Mouse (Mus musculus) lung, adult 18-20 months (tissue): Measurements from ENCODE around the gene Mrpl33.
"Not testable (repeated sequence)": the region's sequence is repeated elsewhere in the genome, so short reads cannot be mapped to it uniquely, and the experiment has no call there.

ENCODE experiments used
- DNase-seq, 2 experiments: peaks; one replicate each; pipeline ENCODE4 v3.0.0; 2022; ENCODE audit warnings: mixed read lengths in 2 of 2

Gene Mrpl33

DNA sequence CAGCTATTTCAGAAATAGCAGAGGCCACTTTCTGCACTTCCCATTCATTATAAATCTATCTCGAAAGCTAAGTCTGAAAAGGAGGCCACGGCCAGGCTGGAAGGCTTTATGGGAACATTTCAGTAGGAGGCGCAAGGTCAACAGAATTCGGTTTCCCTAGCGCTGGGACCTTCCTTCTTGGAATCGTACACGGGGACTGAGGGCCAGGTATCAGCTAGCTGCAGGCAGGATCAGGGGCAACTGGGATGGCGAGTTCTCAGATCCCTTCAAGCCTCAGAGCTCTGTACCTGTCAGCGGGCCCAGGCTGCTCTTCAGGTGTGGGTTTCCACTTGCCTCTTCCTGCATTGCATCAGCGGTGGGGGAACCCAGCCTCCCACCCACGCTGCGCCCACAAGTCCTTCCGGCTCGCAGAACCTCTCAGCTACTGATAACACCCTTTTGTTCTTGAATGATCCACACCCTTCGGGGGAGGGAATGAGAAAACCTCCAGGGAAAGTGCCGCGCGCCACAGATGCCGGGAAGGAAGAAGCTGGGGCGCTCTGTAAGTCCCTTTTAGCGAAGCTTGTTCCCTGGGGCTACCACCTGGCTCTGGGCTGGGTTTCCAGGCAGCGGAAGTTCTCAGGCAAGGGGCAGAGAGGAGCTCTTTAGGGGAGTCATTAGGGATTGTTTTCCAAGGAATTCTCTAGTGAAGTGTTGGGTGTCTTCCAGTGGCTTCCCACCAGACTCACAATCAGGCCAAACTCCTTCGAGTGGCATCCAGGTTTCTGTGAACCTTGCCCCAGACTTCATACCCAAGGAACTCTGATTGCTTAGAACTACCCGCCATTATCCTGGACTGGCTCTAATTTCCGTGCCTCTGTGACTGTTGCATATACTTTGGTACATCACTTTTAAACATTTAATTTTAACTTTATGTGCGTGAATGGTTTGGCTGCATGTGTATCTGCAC lies at the start of gene Mrpl33:
Mrpl33 (plus strand) TSS at position 455 of the 949 bp plus-strand sequence.
- peak; percentile 74 to 85 for DNase-seq

- no peak for DNase-seq
Observed at GRCm38 (mm10) chr5:31559401-31559800, 37.3 kb upstream of the Mrpl33 start.

- DNase-seq, result no peak
Observed at GRCm38 (mm10) chr5:31560352-31560751, 36.4 kb upstream of the Mrpl33 start.

DNA sequence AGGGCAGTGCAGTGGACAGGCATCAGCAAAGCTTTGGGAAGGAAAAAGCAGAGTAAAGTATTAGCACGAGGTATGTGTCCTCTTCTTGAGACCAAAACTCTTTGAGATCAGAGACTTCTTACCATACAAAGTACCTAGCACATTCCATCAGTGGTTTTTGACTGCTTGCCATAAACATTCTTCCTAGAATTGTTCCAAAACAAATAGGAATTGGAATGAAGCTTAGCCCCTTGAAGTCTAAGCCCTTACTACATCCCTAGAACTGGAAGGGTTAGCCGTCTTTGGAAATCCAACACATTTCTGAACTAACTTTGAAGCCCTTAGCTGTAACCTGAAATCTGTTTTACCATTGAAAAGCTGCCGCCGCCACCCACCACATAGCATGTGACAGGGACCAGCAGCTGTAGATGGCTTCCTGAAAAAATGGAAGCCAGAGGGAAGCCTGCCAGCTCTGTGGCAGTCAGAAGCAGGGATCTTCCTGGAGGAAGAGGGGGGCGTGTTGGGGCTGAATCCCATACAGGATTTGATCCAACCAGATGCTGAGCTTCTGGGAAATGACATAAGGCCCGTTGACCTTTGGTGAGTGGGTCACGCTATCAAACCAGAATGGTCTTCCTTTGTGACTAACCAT lies 34.6 kb upstream of the Mrpl33 start:
- DNase-seq, result peak; percentile 38 to 40

DNA sequence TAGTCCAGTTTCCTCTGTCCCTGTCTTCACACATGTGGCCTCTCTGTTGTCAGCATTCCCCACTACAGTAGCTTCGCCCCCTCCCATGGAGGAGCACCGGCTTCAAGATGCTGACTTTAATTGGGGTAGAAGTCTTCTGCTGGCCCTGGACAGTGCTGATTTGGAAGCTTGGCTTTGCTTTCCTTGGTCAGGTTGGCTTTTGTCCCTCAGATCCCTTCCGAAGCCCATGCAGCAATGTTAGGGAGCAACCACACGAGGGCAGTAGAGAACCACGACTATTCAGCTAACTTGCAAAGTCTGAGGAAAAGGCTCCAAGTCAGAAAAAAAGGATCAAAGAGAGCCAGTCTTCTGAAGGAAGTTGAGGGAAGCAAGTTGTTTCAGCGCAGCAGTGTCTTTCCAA lies 33.2 kb upstream of the Mrpl33 start:
- DNase-seq, result peak; percentile 71 to 76

DNA sequence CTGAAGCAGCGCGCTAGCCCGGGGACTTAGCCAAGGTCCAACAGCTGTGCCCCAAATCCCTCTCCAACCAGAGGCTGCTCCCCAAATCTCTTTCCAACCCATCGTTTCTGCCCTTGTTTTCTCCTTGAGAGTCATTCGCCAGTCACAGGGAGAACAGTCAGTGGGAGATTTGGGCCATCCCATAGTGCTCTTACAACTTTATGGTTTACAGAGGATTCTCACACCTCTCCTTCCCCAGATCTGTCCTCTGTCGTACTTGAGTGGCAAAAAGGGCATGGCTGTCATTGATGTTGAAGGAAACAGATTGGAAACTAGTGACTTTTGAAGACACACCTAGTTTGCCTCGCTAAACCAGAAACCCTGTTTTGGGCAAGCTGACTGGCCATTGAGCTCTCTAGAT lies 32.8 kb upstream of the Mrpl33 start:
- no peak for DNase-seq

GRCm38 (mm10) chr5:31564976-31565375 lies 31.8 kb upstream of the Mrpl33 start:
- DNase-seq, result peak; percentile 47 to 58

GRCm38 (mm10) chr5:31566026-31566425 lies 30.7 kb upstream of the Mrpl33 start:
- no peak for DNase-seq

GRCm38 (mm10) chr5:31566457-31566856 lies 30.3 kb upstream of the Mrpl33 start:
- DNase-seq, result no peak

DNA sequence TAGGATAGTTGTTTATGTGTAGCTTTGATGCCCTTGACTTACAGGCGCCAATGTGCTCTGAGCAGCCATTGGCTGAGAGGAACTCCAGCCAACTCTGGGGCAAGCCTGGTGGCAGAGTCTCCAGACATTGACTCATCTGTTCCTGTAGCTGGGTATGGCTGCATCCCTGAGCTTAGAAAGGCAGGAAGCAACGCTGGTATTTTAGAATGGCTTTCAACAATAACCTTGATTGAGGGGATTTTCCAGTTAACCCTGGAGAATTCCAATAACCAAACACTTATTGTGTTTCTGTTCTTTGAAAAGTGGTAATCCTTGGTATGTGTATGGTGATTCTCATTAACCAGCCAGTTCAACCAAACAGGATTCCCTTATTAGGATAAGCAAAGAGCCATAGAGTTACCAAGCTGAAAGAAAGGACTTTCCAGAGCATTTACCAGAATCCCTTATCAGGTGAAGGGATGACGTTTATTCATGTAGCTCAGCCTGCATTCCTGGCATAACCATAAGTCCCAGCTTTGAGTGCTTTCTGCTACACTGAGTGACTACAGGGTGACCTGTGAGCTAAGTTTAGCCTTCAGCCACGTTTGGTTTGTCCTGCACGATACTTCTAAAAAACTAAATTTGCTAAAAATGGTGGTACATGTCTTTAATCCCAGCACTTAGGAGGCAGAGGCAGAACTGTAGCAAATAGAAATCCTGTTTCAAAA lies 28.6 kb upstream of the Mrpl33 start:
- DNase-seq, result no peak

- peak; percentile 51 to 58 for DNase-seq
Observed at GRCm38 (mm10) chr5:31571023-31571608, 25.6 kb upstream of the Mrpl33 start.

DNA sequence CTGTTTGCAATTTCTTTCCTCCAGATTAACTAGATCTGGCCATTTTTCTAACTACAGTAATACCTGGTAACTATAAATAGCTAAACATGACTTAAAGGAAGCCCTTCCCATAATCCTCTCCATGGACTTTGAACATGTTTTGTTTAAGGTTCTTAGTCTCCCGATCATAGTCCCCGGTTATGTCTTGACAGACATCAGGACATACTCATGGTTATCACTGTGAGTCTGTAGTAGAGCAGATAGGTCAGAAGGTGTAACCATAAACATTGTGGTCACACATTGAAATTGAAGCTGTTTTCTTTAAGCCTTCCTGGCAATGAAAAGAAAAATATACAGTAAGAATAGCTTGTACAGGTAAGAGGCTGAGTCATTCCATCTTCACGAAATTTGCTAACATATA lies 23.0 kb upstream of the Mrpl33 start:
- DNase-seq, result no peak

DNA sequence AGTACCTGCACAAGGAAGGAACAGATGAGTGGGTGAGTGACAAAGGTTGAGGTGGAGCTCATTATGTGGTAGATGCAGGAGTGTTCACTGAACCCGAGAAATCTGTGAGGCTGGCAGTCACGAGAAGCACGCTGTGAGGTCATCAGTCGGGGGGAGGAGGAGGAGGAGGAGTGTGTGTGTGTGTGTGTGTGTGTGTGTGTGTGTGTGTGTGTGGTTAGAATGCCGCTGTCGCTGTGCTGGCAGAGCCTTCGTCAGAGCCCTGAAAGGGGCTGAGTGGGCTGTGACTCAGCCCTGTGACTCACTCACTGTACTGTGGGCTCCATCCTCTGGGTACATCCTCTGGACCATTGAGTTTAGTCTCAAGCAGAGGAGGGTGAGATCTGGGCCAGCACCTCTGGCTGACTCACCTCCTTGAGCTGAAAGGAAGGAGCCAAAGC lies 20.2 kb upstream of the Mrpl33 start:
- DNase-seq, result peak; percentile 48 to 65

DNA sequence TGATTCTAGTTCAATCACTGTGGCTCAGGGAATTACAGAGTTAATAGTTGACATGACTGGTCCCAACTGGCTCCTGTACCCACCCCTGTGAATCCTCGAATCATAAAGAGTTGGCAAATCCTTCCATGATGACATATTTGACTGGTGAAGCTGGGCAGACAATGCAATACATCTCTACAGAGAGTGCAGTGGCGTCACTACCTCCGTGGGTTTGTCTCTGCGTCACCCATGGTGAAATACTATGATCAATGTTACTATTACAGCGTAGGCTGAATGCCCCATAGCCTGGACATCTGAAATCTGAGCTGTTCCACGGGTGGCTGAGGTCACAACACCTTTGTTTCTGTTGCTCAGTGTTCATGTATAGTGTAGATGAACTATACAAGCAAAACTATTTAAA lies 15.5 kb upstream of the Mrpl33 start:
- no peak for DNase-seq

GRCm38 (mm10) chr5:31581932-31582331 lies 14.8 kb upstream of the Mrpl33 start:
- DNase-seq, result no peak

DNA sequence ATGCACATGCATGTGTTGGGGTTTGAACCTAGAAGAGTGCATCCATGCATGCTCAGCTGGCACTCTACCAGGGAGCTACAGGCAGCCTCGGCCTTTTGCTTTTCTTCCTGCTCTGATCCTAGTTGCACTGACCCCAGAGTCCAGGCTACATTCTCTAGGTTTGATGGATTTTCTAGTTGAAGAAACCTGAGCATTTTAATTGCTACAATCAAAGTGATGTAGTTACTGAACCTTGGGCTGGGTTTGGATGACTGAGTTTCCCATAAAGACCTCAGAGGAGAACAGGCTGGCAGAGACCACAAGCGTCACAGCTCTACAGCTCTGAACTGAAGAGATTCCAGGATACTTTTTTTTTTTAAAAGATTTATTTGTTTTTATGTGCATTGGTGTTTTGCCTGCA lies 13.5 kb upstream of the Mrpl33 start:
- DNase-seq, result no peak

DNA sequence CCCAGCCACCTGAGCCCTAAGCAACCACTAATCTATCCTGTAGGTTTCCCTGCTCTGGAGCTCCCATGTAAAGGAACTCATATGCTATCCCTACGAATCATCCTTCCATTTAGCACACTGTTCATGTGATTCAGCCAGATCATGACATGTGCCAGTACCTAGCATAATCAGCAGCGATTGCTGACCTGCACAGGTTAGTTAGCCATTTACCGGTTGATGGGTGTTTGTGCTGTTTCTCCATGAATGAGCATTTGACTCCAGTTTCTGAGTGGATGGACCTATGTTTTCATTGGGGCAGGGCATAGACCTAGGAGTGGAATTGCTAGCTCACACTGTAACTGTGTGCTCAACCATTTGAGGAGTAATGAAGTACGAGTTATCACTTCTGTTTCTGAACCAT lies 11.2 kb upstream of the Mrpl33 start:
- DNase-seq, result no peak

DNA sequence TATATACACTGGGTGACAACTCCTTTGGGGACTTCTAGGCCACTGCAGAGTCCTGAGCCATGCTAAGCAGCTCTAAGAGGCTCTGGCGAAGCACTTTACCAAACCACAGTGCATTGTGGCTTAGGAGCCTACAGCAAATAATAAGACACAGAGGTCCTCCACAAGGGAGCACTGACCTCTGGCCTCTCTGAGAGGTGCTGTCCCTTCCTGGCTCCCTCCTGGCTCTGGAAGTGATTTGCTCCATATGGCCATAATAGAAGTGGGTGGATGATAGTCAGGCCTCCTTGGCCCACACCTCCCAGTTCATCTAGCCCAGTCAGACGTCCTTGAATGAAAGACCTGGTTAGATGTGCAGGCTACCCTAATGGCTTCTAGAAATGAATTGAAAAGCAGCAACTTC lies 8.7 kb upstream of the Mrpl33 start:
- no peak for DNase-seq

DNA sequence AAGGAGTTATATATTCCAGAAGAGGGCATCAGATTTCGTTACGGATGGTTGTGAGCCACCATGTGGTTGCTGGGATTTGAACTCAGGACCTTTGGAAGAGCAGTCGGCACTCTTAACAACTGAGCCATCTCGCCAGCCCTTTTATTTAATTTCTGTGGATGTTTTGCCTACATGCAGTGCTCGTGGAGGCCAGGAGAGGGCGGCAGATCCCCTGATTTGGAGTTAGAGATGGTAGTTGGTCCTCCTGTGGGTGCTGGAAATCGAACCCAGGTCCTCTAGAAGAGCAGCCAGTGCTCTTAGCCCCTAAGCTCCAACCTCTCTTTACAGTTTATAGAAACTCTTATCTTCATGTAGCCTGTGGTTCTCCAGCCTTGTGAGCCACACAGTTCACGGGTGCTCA lies 8.1 kb upstream of the Mrpl33 start:
- DNase-seq, result not testable (repeated sequence)

- no peak for DNase-seq
Observed at GRCm38 (mm10) chr5:31589711-31590319, 6.9 kb upstream of the Mrpl33 start.

DNA sequence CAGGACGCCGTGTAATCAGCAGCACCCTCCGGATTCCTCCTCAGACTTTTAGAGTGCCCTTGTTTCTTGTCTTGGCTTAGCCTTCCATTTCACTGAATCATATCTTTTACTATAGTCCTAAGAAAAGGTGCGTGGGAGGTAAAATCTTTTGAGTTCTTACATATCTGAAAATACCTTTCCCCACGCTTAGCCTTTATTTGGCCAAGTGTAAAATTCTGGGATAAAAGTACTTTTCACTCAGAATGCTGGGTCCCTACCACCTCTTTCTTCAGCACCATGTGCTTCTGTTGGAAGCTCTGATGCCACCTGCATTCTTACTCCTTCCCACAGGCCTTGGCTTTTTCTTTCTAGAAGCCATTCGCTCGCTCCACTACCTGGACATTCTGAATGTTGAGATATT lies 5.6 kb upstream of the Mrpl33 start:
- DNase-seq, result no peak

DNA sequence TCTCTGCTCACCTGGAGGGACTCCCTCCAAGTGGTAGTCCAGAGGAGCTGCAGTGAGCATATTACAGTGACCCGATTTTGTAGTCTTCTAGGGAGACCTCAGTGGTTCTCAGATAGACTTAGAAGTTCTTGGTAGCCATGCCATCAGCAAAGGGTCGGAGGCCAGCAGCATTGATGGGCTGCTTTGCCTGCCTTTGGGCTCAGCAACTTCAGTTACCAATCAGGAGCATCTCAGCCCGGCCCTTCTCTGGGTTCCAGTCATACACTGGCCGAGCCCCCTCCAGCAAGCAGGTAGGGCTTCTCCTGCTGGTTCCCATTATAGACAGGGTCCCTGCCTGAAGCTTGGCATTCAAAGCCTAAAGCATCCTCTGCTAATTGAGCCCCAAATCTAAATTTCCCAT lies 867 bp upstream of the Mrpl33 start:
- no peak for DNase-seq
